In the genomic region with DNA sequence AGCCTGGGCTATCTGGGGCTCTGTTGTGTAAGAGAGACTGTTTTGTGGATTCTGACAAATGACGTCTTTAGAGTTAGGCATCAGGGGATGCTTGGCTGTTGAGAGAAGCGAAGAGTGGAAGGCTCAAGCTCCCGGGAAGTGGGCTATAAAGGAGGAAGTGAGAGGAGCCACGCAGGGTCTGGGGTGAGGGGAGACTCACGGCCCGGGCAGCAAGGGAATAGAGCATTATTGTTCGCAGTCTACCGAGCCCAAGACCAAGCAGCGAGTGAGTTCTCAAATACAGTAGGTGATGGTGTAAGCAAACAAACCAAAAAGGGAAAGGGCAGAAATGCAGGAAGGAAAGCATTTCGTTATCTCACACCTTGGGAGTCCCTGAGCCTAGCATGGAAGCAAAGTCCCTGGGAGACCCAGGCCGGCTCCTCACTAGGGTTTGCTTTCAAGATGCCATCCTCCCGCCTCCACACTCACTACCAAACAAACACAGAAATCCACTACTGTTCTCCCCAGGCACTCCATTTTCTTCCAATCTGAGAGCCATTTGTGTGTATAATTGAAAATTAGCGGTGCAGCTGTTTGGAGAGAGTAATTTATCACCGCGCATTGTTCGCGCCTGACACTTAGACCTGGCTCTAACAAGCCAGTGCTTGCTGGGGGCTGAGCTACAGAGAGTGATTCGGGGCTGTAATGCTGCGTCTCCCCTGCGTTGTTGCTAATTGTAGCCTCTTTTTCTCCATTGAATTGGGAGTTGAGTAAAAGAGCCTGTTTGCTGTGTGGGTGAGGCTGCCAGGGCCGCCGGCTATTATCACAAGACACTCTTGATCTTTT, we compare ENCODE assay signal across 9 mouse cellular contexts.
DNase-seq lines count a peak whose midpoint lies in the region; ATAC-seq and TF ChIP-seq lines count a peak whose summit lies in the region.
"Had no signal": no experiment of that assay in that cellular context is flagged by ENCODE, and none has a peak within 500 bp of the region (broad histone marks: within the 10 kb centered on the region; RNA-seq: fewer than 3 reads in every experiment).

No protein-coding gene starts in this region.

- no peak for DNase-seq in heart, adult 2 months
- DNase-seq in brain, adult 2 months (ENCODE audit: low read depth, low spot score): peak; percentile 71
- no peak for DNase-seq in gastrocnemius, postnatal 25 days
- DNase-seq in adrenal gland, postnatal 25 days: no peak

- no peaks in the 10 kb centered on the region for H3K36me3 ChIP-seq in heart, embryonic 16.5 days (ENCODE audit: control insufficient read depth, insufficient read depth)
- no peaks in the 10 kb centered on the region for H3K36me3 ChIP-seq in heart, adult 2 months (ENCODE audit: control insufficient read depth, insufficient read depth, low read length)
- no peaks in the 10 kb centered on the region for H3K36me3 ChIP-seq in forebrain, embryonic 15.5 days
- H3K36me3 ChIP-seq in midbrain, embryonic 16.5 days (ENCODE audit: control insufficient read depth, insufficient read depth, low read length): no peaks in the 10 kb centered on the region

- no peaks in the 10 kb centered on the region for H3K9me3 ChIP-seq in heart, embryonic 16.5 days (replicated peaks; ENCODE audit: control insufficient read depth, low read length)
- H3K9me3 ChIP-seq in forebrain, embryonic 15.5 days: no peaks in the 10 kb centered on the region
- H3K9me3 ChIP-seq in midbrain, embryonic 16.5 days (replicated peaks; ENCODE audit: control insufficient read depth, low read length, poor library complexity, severe bottlenecking): no peaks in the 10 kb centered on the region

- no peaks in the 10 kb centered on the region for H3K4me1 ChIP-seq in heart, embryonic 16.5 days (ENCODE audit: control insufficient read depth, insufficient read depth, low read length)
- no peaks in the 10 kb centered on the region for H3K4me1 ChIP-seq in heart, adult 2 months (ENCODE audit: control insufficient read depth, insufficient read depth, low read length)
- H3K4me1 ChIP-seq in forebrain, embryonic 15.5 days: peaks cover 27% of the 10 kb centered on the region
- H3K4me1 ChIP-seq in midbrain, embryonic 16.5 days (ENCODE audit: control insufficient read depth, insufficient read depth, low read length): peaks cover 12% of the 10 kb centered on the region

- intact Hi-C loops in heart, adult 2 months (cut with DNase I): no loop called here

- H3K79me2 ChIP-seq in heart, adult 2 months (replicated peaks; ENCODE audit: control insufficient read depth, insufficient read depth, low read length): no peaks in the 10 kb centered on the region

- ATAC-seq in heart, embryonic 16.5 days (replicated peaks; ENCODE audit: extremely low read depth, insufficient read depth, low FRiP score): no peak
- ATAC-seq in forebrain, embryonic 15.5 days (replicated peaks): peak; percentile 95
- peak; percentile 87 for ATAC-seq in midbrain, embryonic 16.5 days
- no peak for ATAC-seq in megakaryocyte-erythroid progenitor cell, adult 5-6 weeks (replicated peaks; ENCODE audit: low FRiP score, low TSS enrichment, poor library complexity, severe bottlenecking)

- TF ChIP-seq EP300 in heart, adult 2 months (IDR thresholded peaks at IDR 0.05; ENCODE audit: insufficient read depth, low read depth, low read length): no peak

- TF ChIP-seq CTCF in heart, adult 2 months (IDR thresholded peaks at IDR 0.05): no peak

- TF ChIP-seq POLR2A in heart, adult 2 months (IDR thresholded peaks at IDR 0.05; ENCODE audit: insufficient read depth, low read depth, low read length): no peak

- no peak overlapping the region for H3K27ac ChIP-seq in heart, embryonic 16.5 days (ENCODE audit: low read length)
- no peak overlapping the region for H3K27ac ChIP-seq in heart, adult 2 months
- H3K27ac ChIP-seq in forebrain, embryonic 15.5 days (replicated peaks): peak overlapping the region; percentile 51
- peak overlapping the region; percentile 35; the same call in 1 of the 2 replicates for H3K27ac ChIP-seq in midbrain, embryonic 16.5 days (ENCODE audit: low read length)

- no peak overlapping the region for H3K4me3 ChIP-seq in heart, embryonic 16.5 days (ENCODE audit: low read length)
- no peak overlapping the region for H3K4me3 ChIP-seq in heart, adult 2 months
- peak overlapping the region; percentile 24 for H3K4me3 ChIP-seq in forebrain, embryonic 15.5 days
- no peak overlapping the region for H3K4me3 ChIP-seq in midbrain, embryonic 16.5 days (ENCODE audit: low read depth, low read length)

- WGBS in heart, embryonic 16.5 days: 52% methylated on average over 22 of the region's 22 CpGs
- whole genome bisulfite sequencing in heart, adult 2 months: 50% methylated on average over 22 of the region's 22 CpGs
- 6% methylated on average over 22 of the region's 22 CpGs for WGBS in forebrain, embryonic 15.5 days
- 44% methylated on average over 22 of the region's 22 CpGs for WGBS in midbrain, embryonic 16.5 days

- H3K9ac ChIP-seq in heart, embryonic 16.5 days (ENCODE audit: low read length): no peak overlapping the region
- no peak overlapping the region for H3K9ac ChIP-seq in heart, adult 2 months (ENCODE audit: low read depth, low read length)
- H3K9ac ChIP-seq in forebrain, embryonic 15.5 days (replicated peaks): no peak overlapping the region; the same call in 1 of the 2 replicates
- no peak overlapping the region for H3K9ac ChIP-seq in midbrain, embryonic 16.5 days (ENCODE audit: low read depth, low read length)

- peak overlapping the region; percentile 44 for H3K4me2 ChIP-seq in heart, embryonic 16.5 days (ENCODE audit: low read depth, low read length)
- H3K4me2 ChIP-seq in forebrain, embryonic 15.5 days (replicated peaks): peak overlapping the region; percentile 40
- peak overlapping the region; percentile 29 for H3K4me2 ChIP-seq in midbrain, embryonic 16.5 days (ENCODE audit: low read length)

- H3K27me3 ChIP-seq in heart, embryonic 16.5 days (ENCODE audit: control insufficient read depth, insufficient read depth, low read length): no peaks in the 10 kb centered on the region
- H3K27me3 ChIP-seq in heart, adult 2 months (ENCODE audit: control insufficient read depth, insufficient read depth, low read length): no peaks in the 10 kb centered on the region
- H3K27me3 ChIP-seq in forebrain, embryonic 15.5 days: peaks cover 59% of the 10 kb centered on the region
- no peaks in the 10 kb centered on the region for H3K27me3 ChIP-seq in midbrain, embryonic 16.5 days (ENCODE audit: control insufficient read depth, insufficient read depth, low read depth, low read length)
- H3K27me3 ChIP-seq: CH12.LX had no signal

Comparison
In these comparisons a context has a peak if more than half of its experiments do, and no peak if none do; other contexts are left out.
1. ATAC-seq: peak in forebrain, embryonic 15.5 days (single experiment) and midbrain, embryonic 16.5 days (single experiment); none in heart, embryonic 16.5 days (single experiment) and megakaryocyte-erythroid progenitor cell, adult 5-6 weeks (single experiment).
2. H3K27ac ChIP-seq: peak in forebrain, embryonic 15.5 days (single experiment) and midbrain, embryonic 16.5 days (single experiment); none in heart, embryonic 16.5 days (single experiment) and heart, adult 2 months (single experiment).
3. Peak in every context shown above with its lines, with median percentiles within 50 percentile points of each other: H3K4me2 ChIP-seq.